Mouse (Mus musculus) brain, embryonic 14.5 days (tissue): ENCODE results near the gene Pex3.
"Not testable (repeated sequence)": the region's sequence is repeated elsewhere in the genome, so short reads cannot be mapped to it uniquely, and the experiment has no call there.

Experiments
- CTCF ChIP-seq: fragments of 200-500 bp; IDR thresholded peaks from 2 replicates; pipeline ENCODE4 v1.5.1; 2012; ENCODE audit warnings: inconsistent platforms, mild to moderate bottlenecking, moderate library complexity, borderline replicate concordance; ENCODE audit not compliant: insufficient read depth, insufficient read length; ENCODE audit errors: extremely low read depth
- POLR2A ChIP-seq: fragments of 200-500 bp; IDR thresholded peaks from 2 replicates; pipeline ENCODE4 v1.6.1; 2012; ENCODE audit warnings: mild to moderate bottlenecking, inconsistent platforms, borderline replicate concordance; ENCODE audit not compliant: poor library complexity, insufficient read depth, insufficient read length, severe bottlenecking; ENCODE audit errors: extremely low read depth

DNA sequence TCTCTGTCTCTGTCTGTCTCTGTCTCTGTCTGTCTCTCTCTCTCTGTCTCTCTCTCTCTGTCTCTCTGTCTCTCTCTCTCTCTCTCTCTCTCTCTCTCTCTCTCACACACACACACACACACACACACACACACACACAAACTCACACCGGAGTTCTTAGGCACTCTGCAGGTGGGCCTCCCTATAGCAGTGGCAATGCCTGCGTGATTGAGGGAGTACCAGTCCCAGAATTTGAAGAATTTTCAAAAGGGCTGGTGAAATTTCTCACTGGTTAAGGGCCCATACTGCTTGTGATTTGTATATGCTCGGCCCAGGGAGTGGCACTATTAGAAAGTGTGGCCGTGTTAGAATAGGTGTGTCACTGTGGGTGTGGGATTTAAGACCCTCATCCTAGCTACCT, 51.4 kb downstream of the Pex3 start:
- not testable (repeated sequence) for TF ChIP-seq POLR2A, CTCF
